Mouse (Mus musculus): ENCODE measurements at regions not wholly inside any gene's neighbourhood (a gene's known extent, or its start where the extent isn't known, plus 50 kb on each side); places are given as distances from the start of the nearest gene placed in this dataset.

DNA sequence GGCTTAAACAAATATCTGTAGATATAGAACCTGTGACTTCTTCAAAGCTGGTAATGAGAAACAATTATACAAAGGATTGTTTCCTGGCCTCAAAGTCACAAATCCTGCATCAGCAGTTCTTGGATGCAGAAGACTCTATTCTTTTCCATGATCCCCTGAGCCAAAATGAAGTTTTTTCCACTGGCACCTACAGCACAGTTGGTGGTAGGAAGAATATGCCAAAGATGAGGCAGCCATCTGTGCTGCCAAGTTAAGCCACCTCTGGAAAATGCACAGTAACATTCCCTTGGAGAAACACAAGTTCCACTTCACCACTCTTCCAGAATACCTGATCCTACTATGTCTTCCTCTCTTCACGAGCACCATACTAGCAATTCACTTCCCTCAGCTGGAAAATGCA is 510.2 kb upstream of the B3galt2 start:
- H3K4me1 ChIP-seq (ENCODE audit: control insufficient read depth, insufficient read depth, low read length), result no peaks in the 10 kb centered on the region
- no peak overlapping the region for H3K4me3 ChIP-seq (ENCODE audit: low read length)
- no peaks in the 10 kb centered on the region for H3K9me3 ChIP-seq (replicated peaks; ENCODE audit: control insufficient read depth, low read length)
- H3K4me2 ChIP-seq (ENCODE audit: low read depth, low read length), result no peak overlapping the region
- ATAC-seq (replicated peaks; ENCODE audit: extremely low read depth, insufficient read depth, low FRiP score), result no peak
- no peaks in the 10 kb centered on the region for H3K36me3 ChIP-seq (ENCODE audit: control insufficient read depth, insufficient read depth)
- no peak overlapping the region for H3K27ac ChIP-seq (ENCODE audit: low read length)
- 63% methylated on average over 1 of the region's 1 CpGs for WGBS
- no peaks in the 10 kb centered on the region for H3K27me3 ChIP-seq (ENCODE audit: control insufficient read depth, insufficient read depth, low read length)
- no peak overlapping the region for H3K9ac ChIP-seq (ENCODE audit: low read length)

DNA sequence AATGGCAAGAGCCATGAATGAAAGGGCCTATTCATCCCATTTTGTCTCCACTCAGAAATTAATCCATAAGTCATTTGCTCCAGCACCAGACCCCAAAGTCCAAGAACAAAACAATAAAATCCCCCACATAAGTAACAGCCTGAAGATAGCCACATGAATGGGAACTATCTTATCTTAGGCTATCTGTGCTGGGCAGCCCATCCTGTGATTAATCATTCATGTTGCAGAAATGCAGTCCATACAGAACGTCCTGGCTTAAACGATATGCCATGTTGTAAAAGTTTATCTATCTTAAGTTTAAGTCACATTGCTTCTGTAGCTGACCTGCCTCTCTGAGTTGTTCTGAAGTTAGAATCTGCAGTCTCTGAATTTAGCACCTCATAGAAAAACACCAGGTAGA is 507.7 kb upstream of the B3galt2 start:
- H3K27me3 ChIP-seq (ENCODE audit: control insufficient read depth, insufficient read depth, low read length), result no peaks in the 10 kb centered on the region
- H3K9me3 ChIP-seq (replicated peaks; ENCODE audit: control insufficient read depth, low read length), result no peaks in the 10 kb centered on the region
- H3K36me3 ChIP-seq (ENCODE audit: control insufficient read depth, insufficient read depth), result no peaks in the 10 kb centered on the region
- H3K27ac ChIP-seq (ENCODE audit: low read length), result no peak overlapping the region
- no peak overlapping the region for H3K4me2 ChIP-seq (ENCODE audit: low read depth, low read length)
- WGBS, result 67% methylated on average over 2 of the region's 2 CpGs
- no peak for ATAC-seq (replicated peaks; ENCODE audit: extremely low read depth, insufficient read depth, low FRiP score)
- H3K9ac ChIP-seq (ENCODE audit: low read length), result no peak overlapping the region
- H3K4me3 ChIP-seq (ENCODE audit: low read length), result no peak overlapping the region
- H3K4me1 ChIP-seq (ENCODE audit: control insufficient read depth, insufficient read depth, low read length), result no peaks in the 10 kb centered on the region

DNA sequence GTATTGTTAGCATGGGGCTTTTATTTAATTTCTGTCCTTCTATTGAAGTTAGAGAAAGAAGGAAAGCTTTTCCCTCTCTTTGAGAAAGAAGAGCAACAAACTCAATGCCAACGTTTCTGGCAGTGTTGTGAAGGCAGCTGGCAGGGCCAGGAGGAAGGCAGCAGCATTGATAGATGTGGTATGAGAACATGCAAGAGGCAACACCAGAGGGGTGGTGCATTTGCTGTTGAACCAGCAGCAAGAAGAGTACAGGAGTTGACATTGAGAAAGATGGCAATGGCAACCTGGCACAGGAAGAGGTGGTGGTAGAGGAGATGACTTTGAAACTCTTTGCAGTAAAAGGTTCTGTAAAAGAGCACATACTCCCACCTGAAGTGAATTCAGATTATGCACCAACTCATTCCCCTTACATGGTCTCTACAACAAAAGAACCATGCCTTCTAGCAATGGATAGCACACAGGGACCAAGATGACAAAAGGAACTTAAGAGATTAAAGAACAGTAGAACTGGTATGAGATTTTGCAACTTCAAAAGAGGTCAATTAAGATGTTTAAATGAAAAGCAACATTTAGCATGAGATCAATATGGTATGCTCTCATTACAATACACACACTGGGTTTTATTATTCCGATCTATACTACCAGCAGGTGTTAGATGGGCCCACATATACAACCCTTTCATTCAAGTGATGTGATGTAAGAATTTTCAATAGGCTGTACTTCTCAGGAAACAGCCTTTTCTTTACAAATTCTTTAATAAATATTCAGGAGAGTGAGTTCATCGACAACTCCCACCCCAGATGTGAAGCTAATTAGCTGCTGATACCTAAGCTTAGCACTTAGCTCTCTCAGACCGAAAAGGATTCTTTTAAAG is 495.1 kb upstream of the B3galt2 start:
- WGBS, result 61% methylated on average over 4 of the region's 4 CpGs
- no peak for ATAC-seq (replicated peaks; ENCODE audit: extremely low read depth, insufficient read depth, low FRiP score)
- Histone ChIP-seq H3K4me2 (ENCODE audit: low read depth, low read length) (no peak overlapping the region), H3K4me3 (ENCODE audit: low read length) (no peak overlapping the region), H3K27me3 (ENCODE audit: control insufficient read depth, insufficient read depth, low read length) (no peaks in the 10 kb centered on the region), H3K9me3 (replicated peaks; ENCODE audit: control insufficient read depth, low read length) (no peaks in the 10 kb centered on the region), H3K9ac (ENCODE audit: low read length) (no peak overlapping the region), H3K27ac (ENCODE audit: low read length) (no peak overlapping the region), H3K4me1 (ENCODE audit: control insufficient read depth, insufficient read depth, low read length) (no peaks in the 10 kb centered on the region), H3K36me3 (ENCODE audit: control insufficient read depth, insufficient read depth) (no peaks in the 10 kb centered on the region)

DNA sequence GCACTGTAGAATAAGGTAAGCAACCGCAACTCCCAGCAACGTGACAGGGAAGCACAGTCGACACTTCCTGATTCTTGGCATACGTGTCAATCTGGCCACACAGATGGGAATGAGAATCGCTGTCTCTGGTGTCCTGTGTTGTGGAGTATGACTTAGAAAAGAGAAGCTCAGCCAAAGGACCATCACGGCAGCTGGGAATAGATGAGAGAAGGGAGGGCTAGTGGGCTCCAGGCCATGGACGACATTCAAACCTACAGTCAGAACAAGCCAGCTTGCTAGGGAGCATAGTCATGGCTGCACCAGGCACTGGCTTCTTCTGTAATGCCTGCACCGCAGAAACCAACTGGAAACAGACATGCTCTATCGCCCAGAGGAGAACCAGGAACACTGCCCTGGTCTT is 469.2 kb upstream of the B3galt2 start:
- whole genome bisulfite sequencing, result 68% methylated on average over 9 of the region's 9 CpGs

DNA sequence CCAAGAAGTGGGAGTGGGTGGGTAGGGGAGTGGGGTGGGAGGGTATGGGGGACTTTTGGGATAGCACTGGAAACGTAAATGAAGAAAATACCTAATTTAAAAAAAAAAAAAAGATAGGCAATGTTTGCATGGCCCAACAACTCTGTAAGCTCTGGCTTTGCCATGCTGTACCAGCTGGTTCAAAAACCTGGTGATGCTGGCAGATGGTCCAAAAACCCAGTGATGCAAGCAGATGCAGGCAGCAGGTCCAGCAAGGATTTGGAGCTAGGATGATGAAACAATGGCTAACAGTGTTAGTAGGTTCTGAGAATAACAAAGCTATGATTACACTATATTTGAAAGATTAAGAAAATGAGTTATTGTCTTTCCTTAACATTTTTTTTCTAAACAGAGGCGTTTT is 466.6 kb upstream of the B3galt2 start:
- WGBS, result 87% methylated on average over 2 of the region's 2 CpGs
- Histone ChIP-seq H3K36me3 (ENCODE audit: control insufficient read depth, insufficient read depth) (no peaks in the 10 kb centered on the region), H3K9me3 (replicated peaks; ENCODE audit: control insufficient read depth, low read length) (no peaks in the 10 kb centered on the region), H3K4me2 (ENCODE audit: low read depth, low read length) (no peak overlapping the region), H3K9ac (ENCODE audit: low read length) (no peak overlapping the region), H3K4me3 (ENCODE audit: low read length) (no peak overlapping the region), H3K27me3 (ENCODE audit: control insufficient read depth, insufficient read depth, low read length) (no peaks in the 10 kb centered on the region), H3K27ac (ENCODE audit: low read length) (no peak overlapping the region), H3K4me1 (ENCODE audit: control insufficient read depth, insufficient read depth, low read length) (peaks cover 7% of the 10 kb centered on the region)
- no peak for ATAC-seq (replicated peaks; ENCODE audit: extremely low read depth, insufficient read depth, low FRiP score)

More for the DNA sequence above, 469.2 kb upstream of the B3galt2 start:
- H3K27me3 ChIP-seq (ENCODE audit: control insufficient read depth, insufficient read depth, low read length), result no peaks in the 10 kb centered on the region
- ATAC-seq (replicated peaks; ENCODE audit: extremely low read depth, insufficient read depth, low FRiP score), result no peak
- H3K9ac ChIP-seq (ENCODE audit: low read length), result no peak overlapping the region
- H3K27ac ChIP-seq (ENCODE audit: low read length), result no peak overlapping the region
- H3K4me1 ChIP-seq (ENCODE audit: control insufficient read depth, insufficient read depth, low read length), result peaks cover 1% of the 10 kb centered on the region; the same call in 1 of the 2 replicates
- no peak overlapping the region for H3K4me3 ChIP-seq (ENCODE audit: low read length)
- H3K9me3 ChIP-seq (replicated peaks; ENCODE audit: control insufficient read depth, low read length), result no peaks in the 10 kb centered on the region
- H3K36me3 ChIP-seq (ENCODE audit: control insufficient read depth, insufficient read depth), result no peaks in the 10 kb centered on the region
- no peak overlapping the region for H3K4me2 ChIP-seq (ENCODE audit: low read depth, low read length)

DNA sequence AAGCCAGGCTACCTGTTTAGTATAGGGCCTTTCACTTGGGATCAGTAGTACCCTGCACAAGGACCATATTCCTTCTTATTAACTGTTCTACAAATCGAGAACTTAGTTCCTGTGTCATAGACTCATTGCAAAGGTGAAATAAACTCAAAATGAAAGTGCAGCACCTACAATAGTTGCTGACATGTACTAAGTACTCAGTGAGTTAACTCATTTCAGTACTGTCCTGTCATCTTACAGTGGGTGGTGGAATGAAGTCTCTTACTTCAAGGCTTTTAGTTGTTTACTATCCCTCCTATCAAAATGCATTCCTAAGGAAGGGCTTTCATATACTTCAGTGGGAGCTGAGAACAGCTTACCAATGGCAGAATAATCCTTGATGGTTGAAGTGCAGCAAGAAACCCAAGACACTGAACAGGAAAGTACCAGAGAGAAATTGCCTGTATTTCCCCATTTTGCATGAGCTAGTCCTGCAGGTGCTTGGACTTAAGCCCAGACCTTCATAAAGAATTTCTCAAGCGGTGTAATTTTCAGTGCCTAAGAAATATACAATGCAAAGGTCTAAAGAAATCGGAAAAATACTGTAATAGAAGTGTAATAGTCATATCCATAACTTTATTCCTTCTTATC is 448.2 kb upstream of the B3galt2 start:
- no peak overlapping the region for H3K9ac ChIP-seq (ENCODE audit: low read length)
- H3K9me3 ChIP-seq (replicated peaks; ENCODE audit: control insufficient read depth, low read length), result no peaks in the 10 kb centered on the region
- no peaks in the 10 kb centered on the region for H3K27me3 ChIP-seq (ENCODE audit: control insufficient read depth, insufficient read depth, low read length)
- ATAC-seq (replicated peaks; ENCODE audit: extremely low read depth, insufficient read depth, low FRiP score), result no peak
- no peaks in the 10 kb centered on the region for H3K36me3 ChIP-seq (ENCODE audit: control insufficient read depth, insufficient read depth)
- no peak overlapping the region for H3K27ac ChIP-seq (ENCODE audit: low read length)
- no peaks in the 10 kb centered on the region for H3K4me1 ChIP-seq (ENCODE audit: control insufficient read depth, insufficient read depth, low read length)
- H3K4me3 ChIP-seq (ENCODE audit: low read length), result no peak overlapping the region
- H3K4me2 ChIP-seq (ENCODE audit: low read depth, low read length), result no peak overlapping the region
- 75% methylated on average over 3 of the region's 3 CpGs for WGBS

DNA sequence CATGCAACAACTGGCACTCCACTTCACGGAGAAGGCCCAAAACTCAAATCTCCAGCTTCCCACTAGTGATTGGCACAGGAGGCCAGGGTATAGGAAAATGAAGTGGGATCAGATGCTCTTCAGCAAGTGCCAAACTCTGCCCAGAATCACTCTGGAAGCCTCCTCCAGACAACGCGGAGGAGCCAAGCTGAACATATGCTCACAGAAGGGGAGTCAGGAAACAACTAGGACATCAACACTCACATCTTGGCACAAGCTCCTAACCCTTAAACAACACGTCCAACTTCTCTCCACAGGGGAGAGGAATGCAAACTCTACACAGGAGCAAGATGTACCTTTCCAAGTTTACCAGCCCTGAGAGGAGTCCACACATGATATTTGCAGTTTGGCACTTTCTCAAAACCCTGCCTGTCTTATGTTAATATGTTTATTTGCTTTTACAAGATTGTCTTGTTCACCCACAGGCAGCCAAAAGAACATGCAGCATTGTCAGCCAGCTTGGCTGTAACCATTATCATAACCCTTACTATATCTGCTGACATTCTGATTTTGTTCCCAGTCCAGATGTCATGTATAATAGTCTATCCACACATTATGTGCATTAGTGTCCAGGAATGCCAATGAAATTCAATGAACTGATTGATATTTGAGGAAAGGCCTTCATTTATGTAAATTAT is 440.1 kb upstream of the B3galt2 start:
- no peaks in the 10 kb centered on the region for H3K27me3 ChIP-seq (ENCODE audit: control insufficient read depth, insufficient read depth, low read length)
- no peak overlapping the region for H3K27ac ChIP-seq (ENCODE audit: low read length)
- WGBS, result 57% methylated on average over 4 of the region's 4 CpGs
- no peaks in the 10 kb centered on the region for H3K9me3 ChIP-seq (replicated peaks; ENCODE audit: control insufficient read depth, low read length)
- no peak for ATAC-seq (replicated peaks; ENCODE audit: extremely low read depth, insufficient read depth, low FRiP score)
- H3K4me1 ChIP-seq (ENCODE audit: control insufficient read depth, insufficient read depth, low read length), result peaks cover 5% of the 10 kb centered on the region; the same call in 1 of the 2 replicates
- H3K36me3 ChIP-seq (ENCODE audit: control insufficient read depth, insufficient read depth), result no peaks in the 10 kb centered on the region
- H3K4me3 ChIP-seq (ENCODE audit: low read length), result no peak overlapping the region
- H3K9ac ChIP-seq (ENCODE audit: low read length), result no peak overlapping the region
- H3K4me2 ChIP-seq (ENCODE audit: low read depth, low read length), result no peak overlapping the region

DNA sequence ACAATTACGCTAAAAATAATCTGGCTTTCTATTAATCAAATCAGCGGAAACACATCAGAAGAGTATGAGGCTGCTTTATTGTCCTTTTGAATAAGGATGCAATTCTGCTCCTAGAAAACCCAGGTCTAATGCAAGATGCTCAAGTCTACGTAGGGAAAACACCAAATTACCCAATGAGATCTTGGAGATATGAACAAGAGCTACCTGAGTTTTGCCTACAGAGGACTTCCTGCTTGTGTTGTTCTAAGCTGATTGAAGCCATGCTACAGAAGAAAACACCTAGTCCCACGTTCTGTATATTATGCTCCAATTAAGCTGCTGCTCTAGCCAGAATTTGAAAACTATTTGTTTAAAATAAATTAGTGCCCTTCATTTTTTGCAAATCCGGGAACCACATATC is 439.5 kb upstream of the B3galt2 start:
- Histone ChIP-seq H3K4me1 (ENCODE audit: control insufficient read depth, insufficient read depth, low read length) (peaks cover 5% of the 10 kb centered on the region; the same call in 1 of the 2 replicates), H3K36me3 (ENCODE audit: control insufficient read depth, insufficient read depth) (no peaks in the 10 kb centered on the region), H3K27ac (ENCODE audit: low read length) (no peak overlapping the region), H3K27me3 (ENCODE audit: control insufficient read depth, insufficient read depth, low read length) (no peaks in the 10 kb centered on the region), H3K4me2 (ENCODE audit: low read depth, low read length) (no peak overlapping the region), H3K9me3 (replicated peaks; ENCODE audit: control insufficient read depth, low read length) (no peaks in the 10 kb centered on the region), H3K9ac (ENCODE audit: low read length) (no peak overlapping the region), H3K4me3 (ENCODE audit: low read length) (no peak overlapping the region)
- no peak for ATAC-seq (replicated peaks; ENCODE audit: extremely low read depth, insufficient read depth, low FRiP score)
- 77% methylated on average over 5 of the region's 5 CpGs for WGBS

DNA sequence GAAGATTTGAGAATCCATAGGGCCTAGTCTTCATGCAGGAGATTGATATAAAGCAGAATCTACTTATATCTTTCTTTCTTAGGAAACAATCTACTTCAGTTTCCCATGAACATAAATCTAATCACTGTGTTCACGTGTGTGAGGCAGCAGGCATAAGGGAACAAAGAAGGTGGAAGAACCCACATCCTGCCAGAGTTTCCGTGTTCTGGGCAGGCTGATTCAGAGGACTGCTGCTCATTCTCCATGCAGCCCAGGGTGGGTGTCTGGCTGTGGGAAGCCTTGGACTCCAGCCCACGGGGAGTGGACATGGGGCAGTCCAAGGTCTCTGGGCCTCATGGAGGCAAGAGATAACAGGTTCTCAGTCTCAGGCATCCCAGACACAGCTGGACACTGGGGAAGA is 438.3 kb upstream of the B3galt2 start:
- H3K4me1 ChIP-seq (ENCODE audit: control insufficient read depth, insufficient read depth, low read length), result peaks cover 5% of the 10 kb centered on the region; the same call in 1 of the 2 replicates
- peak; percentile 72 for ATAC-seq (replicated peaks; ENCODE audit: extremely low read depth, insufficient read depth, low FRiP score)
- no peaks in the 10 kb centered on the region for H3K9me3 ChIP-seq (replicated peaks; ENCODE audit: control insufficient read depth, low read length)
- no peaks in the 10 kb centered on the region for H3K36me3 ChIP-seq (ENCODE audit: control insufficient read depth, insufficient read depth)
- H3K4me3 ChIP-seq (ENCODE audit: low read length), result no peak overlapping the region
- no peak overlapping the region for H3K9ac ChIP-seq (ENCODE audit: low read length)
- H3K27me3 ChIP-seq (ENCODE audit: control insufficient read depth, insufficient read depth, low read length), result no peaks in the 10 kb centered on the region
- H3K27ac ChIP-seq (ENCODE audit: low read length), result no peak overlapping the region
- WGBS, result 45% methylated on average over 3 of the region's 3 CpGs
- H3K4me2 ChIP-seq (ENCODE audit: low read depth, low read length), result no peak overlapping the region
